Mouse (Mus musculus): ENCODE data around the gene Vps8. TPM values are rescaled to one million over a fixed set of nuclear protein-coding genes. Genes with fewer than 3 reads are reported as not detected.
A peak's percentile ranks its signal among the peaks of the same experiment; 100 is the strongest.

The Vps8 gene
- polyA plus RNA-seq, 1 experiment: 35.8 TPM

DNA sequence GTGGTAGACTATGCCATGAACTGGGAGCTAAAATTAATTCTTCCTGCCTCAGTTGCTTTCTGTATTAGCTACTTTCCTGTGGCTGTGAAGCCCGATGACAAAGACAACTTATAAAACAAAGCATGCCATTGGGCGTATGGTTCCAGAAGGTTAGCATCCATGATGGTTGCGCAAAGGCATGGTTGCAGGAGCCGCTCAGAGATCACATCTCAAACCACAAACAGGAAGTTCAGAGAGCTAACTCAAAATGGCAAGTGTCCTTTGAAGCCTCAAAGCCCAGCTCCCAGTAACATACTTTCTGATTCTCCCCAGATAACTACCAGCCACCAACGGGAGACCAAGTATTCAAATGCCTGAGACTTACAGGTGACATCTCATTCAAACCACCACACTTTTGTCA is 266.2 kb downstream of the Vps8 start:
- H3K4me3 ChIP-seq (ENCODE audit: insufficient read depth, low read length): no peak overlapping the region
- TF ChIP-seq CTCF (IDR thresholded peaks at IDR 0.05; ENCODE audit: extremely low read depth, insufficient read depth, low read length) (no peak), POLR2A (IDR thresholded peaks at IDR 0.05; ENCODE audit: extremely low read depth, insufficient read depth, low read length) (no peak)

DNA sequence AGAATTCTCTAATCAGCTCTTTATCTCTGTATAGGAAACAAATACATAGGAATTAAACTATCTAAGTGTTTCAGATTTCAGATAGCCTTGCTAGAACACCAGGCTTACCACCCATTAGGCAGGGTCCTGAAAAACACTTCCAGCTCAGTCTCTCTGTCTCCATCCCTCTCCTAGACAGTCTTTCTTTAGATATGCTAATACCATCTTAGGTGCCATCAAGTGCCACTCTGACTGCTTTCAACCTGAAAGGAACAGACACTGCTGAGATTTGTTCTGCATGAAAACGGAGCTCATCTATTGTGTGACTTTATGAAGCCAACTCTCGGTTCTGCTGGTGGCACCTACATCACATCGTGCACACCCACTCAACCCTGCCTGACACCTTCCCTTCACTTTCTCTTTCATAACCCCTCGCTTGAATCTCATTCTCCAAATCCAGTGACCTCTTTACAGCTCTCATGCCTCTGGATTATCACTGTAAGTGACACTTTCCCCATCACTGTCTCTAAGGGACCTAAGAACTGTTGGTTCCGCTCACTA is 267.4 kb downstream of the Vps8 start:
- H3K4me3 ChIP-seq (ENCODE audit: insufficient read depth, low read length): no peak overlapping the region
- peaks cover 17% of the 10 kb centered on the region for H3K4me1 ChIP-seq (ENCODE audit: control insufficient read depth, insufficient read depth, low read length)
- no peak overlapping the region for H3K27ac ChIP-seq (ENCODE audit: insufficient read depth, low read length)
- TF ChIP-seq POLR2A (IDR thresholded peaks at IDR 0.05; ENCODE audit: extremely low read depth, insufficient read depth, low read length) (no peak), CTCF (IDR thresholded peaks at IDR 0.05; ENCODE audit: extremely low read depth, insufficient read depth, low read length) (no peak)

More for the DNA sequence above, 266.2 kb downstream of the Vps8 start:
- H3K27ac ChIP-seq (ENCODE audit: insufficient read depth, low read length): no peak overlapping the region
- peaks cover 17% of the 10 kb centered on the region for H3K4me1 ChIP-seq (ENCODE audit: control insufficient read depth, insufficient read depth, low read length)

DNA sequence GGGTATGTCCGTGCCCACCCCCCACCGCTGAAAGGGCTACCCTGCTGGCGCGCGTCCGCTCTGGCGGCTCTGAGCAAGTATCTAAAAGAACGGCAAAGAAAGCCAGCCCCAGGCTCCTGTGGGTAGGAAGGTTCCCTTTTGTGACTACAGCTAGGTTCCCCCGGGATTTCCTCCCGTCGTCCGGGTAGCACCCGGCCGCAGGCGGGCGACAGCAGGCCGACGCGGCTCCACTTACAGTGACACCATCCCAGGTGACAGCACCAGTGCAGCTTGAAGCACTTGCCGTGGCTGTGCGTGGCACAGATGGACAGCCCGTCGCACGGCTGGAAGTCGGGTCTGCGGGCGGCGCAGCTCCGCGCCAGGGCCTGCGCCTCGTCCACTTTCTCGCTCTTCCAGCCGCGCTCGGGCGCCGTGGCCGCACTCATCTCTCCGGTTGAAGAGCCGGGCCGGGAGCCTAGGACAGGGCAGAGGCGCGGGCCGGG is 271.1 kb downstream of the Vps8 start:
- no peak; the same call in 1 of the 2 replicates for TF ChIP-seq POLR2A (IDR thresholded peaks at IDR 0.05; ENCODE audit: extremely low read depth, insufficient read depth, low read length)
- no peak for TF ChIP-seq CTCF (IDR thresholded peaks at IDR 0.05; ENCODE audit: extremely low read depth, insufficient read depth, low read length)
- H3K4me3 ChIP-seq (ENCODE audit: insufficient read depth, low read length): peak overlapping the region; percentile 88
- H3K4me1 ChIP-seq (ENCODE audit: control insufficient read depth, insufficient read depth, low read length): peaks cover 15% of the 10 kb centered on the region
- peak overlapping the region; percentile 87 for H3K27ac ChIP-seq (ENCODE audit: insufficient read depth, low read length)

Other genes with a start within 250 kb of the Vps8 start
- 21.4 and 22.3 TPM in 2 replicates for gene Ephb3, start 218.4 kb upstream of the Vps8 start, polyA plus RNA-seq (2012; rRNA removed)

All from cortical plate, adult 2 months (tissue).